Mouse (Mus musculus): Measurements from ENCODE around the gene Kifc3. TPM values are rescaled to one million over a fixed set of nuclear protein-coding genes. Genes with fewer than 3 reads are reported as not detected.
"Not testable (repeated sequence)": the region's sequence is repeated elsewhere in the genome, so short reads cannot be mapped to it uniquely, and the experiment has no call there.

Gene Kifc3
- 0.96 and 1.0 TPM in 2 replicates for total RNA-seq (2015; ENCODE audit: low replicate concordance)
- total RNA-seq (2017; ENCODE audit: low replicate concordance), result 0.51 and 1.1 TPM in 2 replicates

DNA sequence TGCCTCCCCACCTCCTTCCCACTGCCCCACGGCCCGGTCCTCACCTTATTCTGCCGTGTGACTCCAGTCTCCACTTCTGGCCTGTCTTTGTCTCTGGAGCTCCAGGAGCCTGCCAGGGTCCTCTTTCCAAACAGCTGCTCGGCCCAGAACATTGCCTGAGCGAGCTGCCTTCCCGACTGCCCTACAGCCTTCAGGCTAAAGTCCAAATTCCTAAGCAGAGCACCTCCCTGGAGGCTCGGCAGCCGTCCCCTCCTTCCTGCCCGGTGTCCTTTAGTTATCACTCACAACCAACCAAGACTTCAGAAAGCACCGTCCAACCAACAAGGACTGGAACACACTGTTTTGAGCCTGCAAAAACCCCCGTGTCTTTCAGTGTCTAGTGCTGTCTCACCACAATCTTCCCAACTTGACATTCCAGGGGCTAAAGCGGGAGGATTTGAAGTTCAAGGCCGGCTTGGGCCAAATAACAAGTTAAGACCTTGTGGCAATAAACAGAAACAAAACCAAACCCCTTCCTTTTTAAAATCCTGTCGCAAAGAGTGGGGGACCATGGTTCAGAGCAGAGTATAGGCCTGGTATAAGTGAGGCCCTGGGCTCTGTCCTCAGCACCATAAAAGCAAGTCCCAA lies at the start of gene Kifc3:
Gene Kifc3 (minus strand): TSS at position 164 of the 627 bp plus-strand sequence.
- no peak for ATAC-seq (replicated peaks; ENCODE audit: low FRiP score, poor library complexity, severe bottlenecking)

DNA sequence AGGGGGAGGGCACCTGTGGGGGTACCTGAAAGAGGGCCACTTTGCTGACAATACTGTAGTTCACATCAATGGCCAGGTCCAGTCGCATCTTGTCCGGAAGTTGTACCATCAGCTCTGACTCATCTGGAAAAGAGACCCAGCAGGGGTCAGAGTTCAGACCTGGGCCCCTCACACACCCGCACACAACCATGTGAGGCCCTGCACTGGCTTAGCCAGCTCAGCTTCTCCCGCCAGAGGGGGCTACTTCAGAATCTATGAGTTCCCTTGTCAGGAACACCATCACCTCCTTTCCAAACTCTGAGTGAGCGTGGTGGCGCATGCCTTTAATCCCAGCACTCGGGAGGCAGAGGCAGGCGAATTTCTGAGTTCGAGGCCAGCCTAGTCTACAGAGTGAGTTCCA lies 49.4 kb upstream of the Kifc3 start:
- ATAC-seq (replicated peaks; ENCODE audit: low FRiP score, poor library complexity, severe bottlenecking), result no peak

GRCm38 (mm10) chr8:95249847-95250246 lies 47.2 kb upstream of the Kifc3 start:
- ATAC-seq (replicated peaks; ENCODE audit: low FRiP score, poor library complexity, severe bottlenecking), result no peak

GRCm38 (mm10) chr8:95247277-95247676 lies 44.7 kb upstream of the Kifc3 start:
- no peak for ATAC-seq (replicated peaks; ENCODE audit: low FRiP score, poor library complexity, severe bottlenecking)

GRCm38 (mm10) chr8:95245180-95245579 lies 42.6 kb upstream of the Kifc3 start:
- no peak for ATAC-seq (replicated peaks; ENCODE audit: low FRiP score, poor library complexity, severe bottlenecking)

DNA sequence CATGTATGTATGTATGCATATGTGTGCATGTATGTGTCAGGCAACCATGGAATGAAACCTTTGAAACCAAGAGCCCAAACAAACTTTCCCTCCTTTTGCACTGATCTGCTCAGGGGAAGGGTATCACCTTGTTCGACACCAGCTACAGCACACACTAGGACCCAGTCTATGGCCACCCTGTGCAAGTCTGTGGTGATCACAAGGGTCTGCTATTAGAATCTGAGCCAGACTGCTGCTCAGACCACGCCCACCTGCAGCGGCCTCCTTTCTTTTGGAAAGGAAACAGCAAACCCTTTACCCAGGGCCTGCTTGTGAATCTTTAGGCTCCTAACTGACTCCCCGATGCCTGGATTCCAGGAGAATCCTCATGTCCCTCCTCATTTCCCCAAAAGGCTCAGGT lies 41.2 kb upstream of the Kifc3 start:
- no peak for ATAC-seq (replicated peaks; ENCODE audit: low FRiP score, poor library complexity, severe bottlenecking)

GRCm38 (mm10) chr8:95242826-95243571 lies 40.4 kb upstream of the Kifc3 start:
- ATAC-seq (replicated peaks; ENCODE audit: low FRiP score, poor library complexity, severe bottlenecking), result no peak

- no peak for ATAC-seq (replicated peaks; ENCODE audit: low FRiP score, poor library complexity, severe bottlenecking)
These were observed 39.6 kb upstream of the Kifc3 start for GRCm38 (mm10) chr8:95242099-95242825.

GRCm38 (mm10) chr8:95235683-95236082 lies 33.1 kb upstream of the Kifc3 start:
- peak; percentile 81 for ATAC-seq (replicated peaks; ENCODE audit: low FRiP score, poor library complexity, severe bottlenecking)

- not testable (repeated sequence) for ATAC-seq (replicated peaks; ENCODE audit: low FRiP score, poor library complexity, severe bottlenecking)
These were observed 27.5 kb upstream of the Kifc3 start for GRCm38 (mm10) chr8:95230086-95230485.

DNA sequence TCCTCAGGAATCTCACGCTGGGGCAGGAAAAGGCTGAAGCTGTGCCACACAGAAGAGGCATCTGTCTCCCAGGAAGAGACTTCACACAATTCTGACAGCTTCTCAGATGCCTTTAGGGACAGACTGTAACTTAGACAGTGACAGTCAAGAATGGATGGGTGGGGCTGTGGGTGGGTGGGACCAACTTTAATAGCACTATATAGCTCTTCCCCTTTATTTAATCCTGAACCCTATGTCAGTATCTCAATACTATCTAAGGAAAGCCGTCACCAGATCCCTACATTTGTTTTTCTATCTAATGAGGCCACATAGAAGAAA lies 24.5 kb upstream of the Kifc3 start:
- ATAC-seq (replicated peaks; ENCODE audit: low FRiP score, poor library complexity, severe bottlenecking), result no peak

DNA sequence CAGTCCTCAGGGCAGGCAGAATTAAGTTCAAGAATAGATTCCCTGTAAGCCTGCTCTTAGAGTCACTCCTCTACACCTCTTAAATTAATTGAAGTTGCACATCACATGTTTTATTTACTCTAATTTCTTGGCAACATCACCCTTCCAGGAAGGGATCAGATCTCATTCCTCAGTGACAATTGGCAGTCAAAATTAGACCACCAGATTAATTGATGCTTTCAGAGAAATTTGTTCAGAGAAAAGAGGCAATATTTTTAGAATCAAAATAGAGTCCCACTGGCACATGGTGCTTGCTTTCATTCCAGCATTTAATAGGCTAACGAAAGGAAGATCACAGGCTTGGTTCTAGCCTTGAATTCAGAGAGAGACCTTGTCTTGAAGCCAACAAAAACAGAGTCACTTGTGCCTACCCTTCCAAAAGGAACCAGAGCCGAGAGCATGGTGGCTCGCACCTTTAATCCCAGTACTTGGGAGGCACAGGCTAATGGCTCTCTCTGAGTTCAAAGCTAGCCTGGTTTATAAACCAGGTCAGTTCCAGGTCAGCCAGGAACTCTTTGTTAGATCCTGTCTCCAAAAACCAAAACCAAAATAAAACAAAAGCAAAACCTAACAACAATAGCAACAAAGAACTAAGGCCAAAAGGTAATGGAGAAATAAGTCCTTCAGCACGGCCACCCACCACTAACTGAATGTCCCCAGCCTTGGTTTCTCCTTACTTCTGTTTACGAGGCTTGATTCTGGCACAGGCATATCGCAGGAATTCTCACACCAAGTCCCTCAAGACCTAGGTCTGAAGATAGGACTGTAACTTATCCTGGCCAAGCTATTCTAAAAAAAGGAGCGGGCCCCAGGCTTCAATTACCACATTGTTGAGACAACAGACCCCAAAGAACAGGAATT lies 23.9 kb upstream of the Kifc3 start:
- no peak for ATAC-seq (replicated peaks; ENCODE audit: low FRiP score, poor library complexity, severe bottlenecking)

- ATAC-seq (replicated peaks; ENCODE audit: low FRiP score, poor library complexity, severe bottlenecking), result no peak
These were observed 21.4 kb upstream of the Kifc3 start for GRCm38 (mm10) chr8:95223969-95224368.

DNA sequence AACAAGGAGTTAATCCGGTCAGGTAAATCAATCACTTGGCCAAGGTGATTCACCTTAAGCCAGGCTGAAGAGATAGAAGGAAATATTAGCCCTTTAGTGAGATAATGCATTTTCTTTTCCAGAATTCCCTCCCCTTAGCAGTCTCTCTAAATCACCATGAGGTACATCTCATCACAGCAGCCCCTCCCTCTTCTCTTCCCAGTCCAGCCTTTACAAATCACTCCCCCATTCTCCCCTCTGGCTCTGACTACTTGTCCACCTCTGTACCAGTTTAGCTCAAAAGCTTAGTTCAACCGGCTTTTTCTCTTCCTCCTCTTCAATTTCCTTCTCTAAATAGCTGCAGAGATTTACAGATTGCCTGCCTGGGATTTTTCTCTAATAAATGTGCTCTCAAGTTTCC lies 18.4 kb upstream of the Kifc3 start:
- no peak for ATAC-seq (replicated peaks; ENCODE audit: low FRiP score, poor library complexity, severe bottlenecking)

DNA sequence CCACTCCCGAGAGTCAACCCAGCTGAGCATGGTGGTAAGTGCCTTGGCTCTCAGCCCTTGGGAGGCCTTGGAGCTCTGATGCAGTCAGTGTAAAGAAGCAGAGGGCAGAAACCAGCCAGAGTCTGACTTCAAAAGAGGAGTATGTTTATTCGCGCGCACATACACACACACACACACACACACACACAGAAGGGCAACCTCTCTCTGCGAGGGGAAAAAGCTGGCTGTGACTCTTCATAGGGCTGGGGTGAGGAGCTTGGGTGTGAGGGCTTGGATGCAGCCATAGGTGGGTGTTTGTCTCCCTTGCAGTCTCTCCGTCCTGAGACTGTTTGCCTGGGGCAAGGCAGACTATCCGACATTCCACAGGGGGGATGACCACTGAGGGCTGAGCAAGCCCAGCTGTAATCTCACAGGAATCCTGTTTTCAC lies 18.0 kb upstream of the Kifc3 start:
- ATAC-seq (replicated peaks; ENCODE audit: low FRiP score, poor library complexity, severe bottlenecking), result no peak

DNA sequence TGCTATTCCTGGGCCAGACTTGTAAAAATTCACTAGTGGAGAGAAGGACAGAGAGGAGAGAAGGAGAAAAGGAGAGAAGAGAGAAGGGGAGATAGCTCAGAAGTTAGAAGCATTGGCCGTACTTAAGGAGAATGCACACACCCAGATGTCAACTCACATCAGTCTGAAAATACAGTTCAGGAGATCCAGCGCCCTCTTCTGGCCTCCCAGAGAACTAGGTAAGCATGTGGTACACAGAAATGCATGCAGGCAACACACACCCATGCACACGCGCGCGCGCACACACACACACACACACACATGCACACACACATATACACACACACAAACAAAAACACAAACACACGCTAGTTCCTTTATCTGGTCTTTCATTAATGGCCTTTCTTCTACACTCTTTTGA lies 17.0 kb upstream of the Kifc3 start:
- ATAC-seq (replicated peaks; ENCODE audit: low FRiP score, poor library complexity, severe bottlenecking), result no peak

GRCm38 (mm10) chr8:95215709-95216360 lies 13.2 kb upstream of the Kifc3 start:
- no peak for ATAC-seq (replicated peaks; ENCODE audit: low FRiP score, poor library complexity, severe bottlenecking)

DNA sequence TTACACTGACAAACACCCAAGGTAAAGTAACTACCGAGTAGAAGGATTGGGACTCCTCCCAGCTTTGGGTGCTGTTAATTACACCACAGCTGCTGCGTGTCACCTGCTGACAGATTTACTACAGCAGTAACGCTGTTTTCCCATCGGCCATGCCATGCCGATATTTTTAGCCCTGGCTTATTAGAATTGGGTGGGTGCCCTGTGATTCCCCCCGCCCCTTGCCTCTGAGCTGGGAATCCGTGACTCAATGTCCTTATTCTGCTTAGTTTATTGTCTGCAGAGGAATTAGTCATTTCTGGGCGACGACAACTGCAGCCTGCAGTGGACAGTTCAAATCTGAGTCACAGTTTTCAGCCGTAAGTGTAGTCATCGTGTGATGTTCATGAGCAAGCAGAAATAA lies 7.3 kb upstream of the Kifc3 start:
- no peak for ATAC-seq (replicated peaks; ENCODE audit: low FRiP score, poor library complexity, severe bottlenecking)

DNA sequence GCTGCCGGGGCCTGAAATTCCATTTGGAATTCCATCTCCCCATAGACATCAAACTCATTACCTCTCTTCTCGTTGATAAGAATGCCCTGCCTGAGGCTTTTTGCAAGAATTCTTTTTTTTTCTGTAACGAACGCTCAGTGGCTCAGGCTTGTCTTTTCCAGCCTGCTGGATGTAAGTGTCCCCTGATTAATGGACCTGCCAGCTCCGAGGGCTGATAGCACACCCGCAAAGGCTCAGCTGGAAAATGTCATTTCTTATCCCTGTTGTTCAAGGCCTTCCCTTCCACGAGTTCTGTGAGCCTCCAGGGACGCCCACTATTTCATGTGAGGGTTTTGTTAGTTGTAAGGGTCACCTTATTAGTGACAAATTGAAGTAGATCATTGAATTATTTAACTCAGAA lies 3.3 kb upstream of the Kifc3 start:
- ATAC-seq (replicated peaks; ENCODE audit: low FRiP score, poor library complexity, severe bottlenecking), result no peak

DNA sequence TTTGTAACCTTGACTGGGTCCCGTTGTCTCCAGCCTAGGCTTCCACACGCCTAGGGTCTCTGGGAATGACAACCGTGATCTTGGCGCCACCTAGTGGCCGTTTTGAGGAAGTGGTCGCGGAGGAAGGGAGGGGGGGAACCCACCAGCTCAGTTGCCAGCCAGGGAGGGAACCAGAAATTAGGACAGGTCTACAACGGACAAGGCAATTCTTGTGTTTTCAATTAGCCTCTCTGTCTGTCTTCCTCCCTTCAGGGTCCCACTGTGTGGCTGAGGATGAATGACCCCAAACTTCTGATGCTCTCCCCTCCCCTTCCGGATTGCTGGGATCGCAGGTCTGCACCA lies 1.4 kb upstream of the Kifc3 start:
- ATAC-seq (replicated peaks; ENCODE audit: low FRiP score, poor library complexity, severe bottlenecking), result peak; percentile 79
